Mouse (Mus musculus): ENCODE data around the gene Ogdhl. TPM values are rescaled to one million over a fixed set of nuclear protein-coding genes. Genes with fewer than 3 reads are reported as not detected.
"Not testable (repeated sequence)": the region's sequence is repeated elsewhere in the genome, so short reads cannot be mapped to it uniquely, and the experiment has no call there.

The Ogdhl gene
- polyA plus RNA-seq, 1 experiment from 2014 or later: 20.6 TPM

DNA sequence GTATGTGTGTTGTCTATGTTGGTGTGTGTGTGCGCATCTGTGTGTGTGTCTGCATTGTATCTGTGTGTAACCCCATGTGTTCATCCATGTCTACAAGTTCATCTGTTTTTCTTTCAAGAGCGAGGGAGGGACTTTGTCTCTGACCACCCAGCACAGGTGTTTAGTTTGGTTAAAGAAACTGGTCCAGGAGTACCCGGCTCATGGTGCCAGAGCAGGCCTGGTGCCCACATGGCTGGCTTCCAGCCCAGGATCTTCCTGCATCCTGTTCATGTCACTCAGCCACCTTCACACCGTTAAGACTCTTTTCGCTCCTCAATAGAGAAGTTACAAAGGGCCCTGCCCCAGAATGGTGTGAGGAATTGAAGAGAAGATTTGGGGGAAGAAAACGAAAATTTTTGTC lies 14.2 kb downstream of the Ogdhl start:
- in situ Hi-C loops (cut with MboI; ENCODE audit: low pct_unique_long_range_greater_than_20kb): no loop called here
- H3K27me3 ChIP-seq: no peaks in the 10 kb centered on the region
- ChIA-PET CTCF (no interaction called here), POLR2A (no interaction called here)
- ATAC-seq (no peak), DNase-seq (ENCODE audit: low read depth, low spot score) (no peak)
- no peak for TF ChIP-seq CTCF (IDR thresholded peaks at IDR 0.05)

- CTCF ChIA-PET: no interaction called here
- in situ Hi-C loops (cut with MboI; ENCODE audit: low pct_unique_long_range_greater_than_20kb): no loop called here
These were observed 14.7 kb downstream of the Ogdhl start for GRCm38 (mm10) chr14:32336547-32336946.

DNA sequence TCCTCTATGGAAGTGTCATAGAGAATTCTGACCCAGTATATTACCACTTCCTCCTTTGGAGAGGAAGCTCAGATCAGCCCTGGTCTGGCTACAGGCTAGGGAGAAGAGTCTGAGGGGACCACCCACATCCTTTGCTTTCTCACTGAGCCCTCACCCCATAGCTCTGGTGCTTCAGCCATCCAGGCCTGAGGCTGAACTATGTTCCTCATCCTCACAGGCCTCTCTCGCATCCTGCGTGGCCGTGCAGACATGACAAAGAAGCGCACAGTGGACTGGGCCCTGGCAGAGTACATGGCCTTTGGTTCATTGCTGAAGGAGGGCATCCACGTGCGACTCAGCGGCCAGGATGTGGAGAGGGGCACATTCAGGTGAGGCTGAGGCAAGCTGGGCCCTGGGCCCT lies 20.0 kb downstream of the Ogdhl start:
- ATAC-seq (no peak), DNase-seq (ENCODE audit: low read depth, low spot score) (no peak)
- in situ Hi-C loops (cut with MboI; ENCODE audit: low pct_unique_long_range_greater_than_20kb): no loop called here
- no peaks in the 10 kb centered on the region for H3K27me3 ChIP-seq
- no peak for TF ChIP-seq CTCF (IDR thresholded peaks at IDR 0.05)
- ChIA-PET POLR2A (no interaction called here), CTCF (no interaction called here)

More at GRCm38 (mm10) chr14:32336547-32336946, 14.7 kb downstream of the Ogdhl start:
- DNase-seq (ENCODE audit: low read depth, low spot score): no peak
- no peak for ATAC-seq
- H3K27me3 ChIP-seq: no peaks in the 10 kb centered on the region
- POLR2A ChIA-PET: no interaction called here
- no peak for TF ChIP-seq CTCF (IDR thresholded peaks at IDR 0.05)

GRCm38 (mm10) chr14:32344176-32344575 lies 22.4 kb downstream of the Ogdhl start:
- in situ Hi-C loops (cut with MboI; ENCODE audit: low pct_unique_long_range_greater_than_20kb): no loop called here
- ChIA-PET CTCF (no interaction called here), POLR2A (no interaction called here)
- H3K27me3 ChIP-seq: no peaks in the 10 kb centered on the region
- no peak for DNase-seq (ENCODE audit: low read depth, low spot score)
- TF ChIP-seq CTCF (IDR thresholded peaks at IDR 0.05): no peak
- ATAC-seq: no peak

GRCm38 (mm10) chr14:32344694-32345093 lies 22.9 kb downstream of the Ogdhl start:
- no peak for ATAC-seq
- in situ Hi-C loops (cut with MboI; ENCODE audit: low pct_unique_long_range_greater_than_20kb): no loop called here
- POLR2A ChIA-PET: interaction anchor here (0.6 kb wide), 1 partner anchor 1684 kb away, joined by 4 read pairs; no protein-coding TSS in a partner anchor

DNA sequence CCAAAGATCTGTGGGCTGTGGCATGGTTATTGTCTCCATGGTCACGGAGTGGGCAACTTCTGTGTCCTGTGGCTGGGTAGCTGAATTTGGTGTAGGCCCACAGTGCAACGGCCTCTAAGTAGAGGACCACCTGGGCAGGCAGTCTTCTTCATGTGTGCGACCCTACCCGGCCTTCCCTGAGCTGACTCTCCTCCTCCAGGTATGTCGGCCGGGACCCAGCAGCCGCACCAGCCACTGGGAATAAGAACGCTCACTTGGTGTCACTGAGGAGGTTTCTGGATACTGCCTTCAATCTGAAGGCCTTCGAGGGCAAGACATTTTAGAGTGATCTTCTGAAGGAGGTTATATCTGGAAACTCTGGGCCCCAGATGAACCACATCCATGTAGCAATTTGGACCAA lies 25.5 kb downstream of the Ogdhl start:
- no peak for TF ChIP-seq CTCF (IDR thresholded peaks at IDR 0.05)
- no peak for DNase-seq (ENCODE audit: low read depth, low spot score)
- POLR2A ChIA-PET: no interaction called here
- H3K27me3 ChIP-seq: no peaks in the 10 kb centered on the region
- ATAC-seq: no peak
- CTCF ChIA-PET: no interaction called here
- in situ Hi-C loops (cut with MboI; ENCODE audit: low pct_unique_long_range_greater_than_20kb): no loop called here

More at GRCm38 (mm10) chr14:32344694-32345093, 22.9 kb downstream of the Ogdhl start:
- no peaks in the 10 kb centered on the region for H3K27me3 ChIP-seq
- no peak for TF ChIP-seq CTCF (IDR thresholded peaks at IDR 0.05)
- no peak for DNase-seq (ENCODE audit: low read depth, low spot score)
- CTCF ChIA-PET: no interaction called here

GRCm38 (mm10) chr14:32351181-32351920 lies 29.5 kb downstream of the Ogdhl start:
- ATAC-seq; POLR2A ChIA-PET; DNase-seq (ENCODE audit: low read depth, low spot score); in situ Hi-C loops (cut with MboI; ENCODE audit: low pct_unique_long_range_greater_than_20kb); CTCF ChIA-PET; H3K27me3 ChIP-seq: not testable (repeated sequence)

- peaks cover 3% of the 10 kb centered on the region for H3K27me3 ChIP-seq
- no peak for ATAC-seq
- TF ChIP-seq CTCF (IDR thresholded peaks at IDR 0.05): no peak
- POLR2A ChIA-PET: no interaction called here
- in situ Hi-C loops (cut with MboI; ENCODE audit: low pct_unique_long_range_greater_than_20kb): no loop called here
- DNase-seq (ENCODE audit: low read depth, low spot score): no peak
- CTCF ChIA-PET: no interaction called here
These were observed 42.5 kb downstream of the Ogdhl start for GRCm38 (mm10) chr14:32364359-32364758.

DNA sequence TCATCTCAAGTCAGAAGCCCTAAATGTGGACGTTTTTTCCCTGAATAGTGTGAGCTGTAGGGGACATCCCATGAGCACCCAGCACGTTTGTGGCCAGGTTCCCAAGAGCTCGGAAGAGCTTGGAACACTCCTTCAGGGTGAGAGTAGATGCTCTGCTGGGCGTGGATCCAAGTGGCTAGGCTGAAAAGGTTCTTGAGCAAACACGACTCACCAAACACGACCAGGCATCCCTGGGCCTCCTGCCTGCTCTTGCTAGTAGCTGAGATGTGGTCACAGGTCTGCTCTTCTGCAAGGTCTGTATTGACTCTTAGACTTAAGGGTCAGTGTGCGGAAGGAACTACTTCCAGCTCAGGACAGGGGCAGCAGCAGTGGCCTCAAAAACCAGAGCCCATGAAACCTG lies 47.9 kb downstream of the Ogdhl start:
- DNase-seq (ENCODE audit: low read depth, low spot score) (no peak), ATAC-seq (no peak)
- ChIA-PET POLR2A (no interaction called here), CTCF (no interaction called here)
- H3K27me3 ChIP-seq: no peaks in the 10 kb centered on the region
- in situ Hi-C loops (cut with MboI; ENCODE audit: low pct_unique_long_range_greater_than_20kb): no loop called here
- no peak for TF ChIP-seq CTCF (IDR thresholded peaks at IDR 0.05)

GRCm38 (mm10) chr14:32372510-32372909 lies 50.7 kb downstream of the Ogdhl start:
- in situ Hi-C loops (cut with MboI; ENCODE audit: low pct_unique_long_range_greater_than_20kb): no loop called here
- no peak for DNase-seq (ENCODE audit: low read depth, low spot score)
- ChIA-PET POLR2A (no interaction called here), CTCF (no interaction called here)
- no peak for ATAC-seq
- no peak for TF ChIP-seq CTCF (IDR thresholded peaks at IDR 0.05)
- peaks cover 6% of the 10 kb centered on the region for H3K27me3 ChIP-seq

DNA sequence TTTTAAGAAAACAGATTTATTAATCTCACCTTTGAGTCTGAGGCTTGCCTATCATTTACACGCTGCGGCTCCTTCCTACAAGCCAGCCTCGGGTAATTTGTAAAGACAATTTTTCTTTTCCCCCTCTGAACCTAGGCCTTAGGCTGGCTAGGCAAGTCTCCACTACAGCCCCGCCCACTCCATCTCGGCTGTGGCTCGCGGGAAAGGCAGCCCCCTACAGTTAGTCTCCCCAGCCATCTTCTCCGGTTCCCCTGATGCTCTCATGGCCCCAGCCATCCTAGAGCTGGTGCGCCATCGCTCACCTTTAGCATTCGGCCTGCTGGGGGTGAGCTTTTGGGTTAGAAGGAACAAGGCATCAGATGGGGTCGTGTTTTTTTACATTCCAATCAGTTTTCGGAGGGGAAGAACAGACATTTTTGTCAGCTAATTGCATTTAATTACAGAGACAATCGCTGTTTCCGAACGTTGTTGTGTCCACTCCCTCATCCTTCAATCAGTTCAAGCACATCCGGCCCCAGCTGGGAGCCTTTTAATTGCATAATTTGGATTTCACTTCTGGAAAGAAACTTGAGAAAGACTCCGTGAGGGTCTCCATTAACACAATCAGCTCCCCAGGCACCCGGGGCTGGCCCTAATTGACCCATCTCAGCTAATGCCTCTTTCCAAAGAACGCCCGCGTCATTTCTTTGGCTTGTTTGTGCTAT lies 57.7 kb downstream of the Ogdhl start:
- POLR2A ChIA-PET: no interaction called here

More for the DNA sequence above, 57.7 kb downstream of the Ogdhl start:
- TF ChIP-seq CTCF (IDR thresholded peaks at IDR 0.05): no peak
- CTCF ChIA-PET: no interaction called here
- ATAC-seq: no peak
- DNase-seq (ENCODE audit: low read depth, low spot score): no peak
- peaks cover 8% of the 10 kb centered on the region for H3K27me3 ChIP-seq
- in situ Hi-C loops (cut with MboI; ENCODE audit: low pct_unique_long_range_greater_than_20kb): no loop called here
